In genomic region chr8:87834656-87835055, GRCm38 (mm10) we compare ENCODE assay signal across 14 mouse cellular contexts.
A peak's percentile ranks its signal among the peaks of the same experiment; 100 is the strongest.
DNase-seq lines count a peak whose midpoint lies in the region; ATAC-seq lines count a peak whose summit lies in the region.
"Had no signal": no experiment of that assay in that cellular context is flagged by ENCODE, and none has a peak within 500 bp of the region (broad histone marks: within the 10 kb centered on the region; RNA-seq: fewer than 3 reads in every experiment).

No protein-coding gene starts in this region.

- H3K4me1 ChIP-seq in heart, embryonic 11.5 days (ENCODE audit: control insufficient read depth, insufficient read depth, low read length) = peaks cover 65% of the 10 kb centered on the region
- H3K4me1 ChIP-seq in forebrain, embryonic 14.5 days (ENCODE audit: control insufficient read depth, insufficient read depth, low read length) = peaks cover 83% of the 10 kb centered on the region
- H3K4me1 ChIP-seq in limb, embryonic 15.5 days = peaks cover 85% of the 10 kb centered on the region

- H3K4me3 ChIP-seq in heart, embryonic 11.5 days (ENCODE audit: low read depth, low read length) = no peak overlapping the region
- no peak overlapping the region for H3K4me3 ChIP-seq in forebrain, embryonic 14.5 days (ENCODE audit: low read depth, low read length)
- no peak overlapping the region for H3K4me3 ChIP-seq in limb, embryonic 15.5 days

- intact Hi-C loops in heart, postnatal 36 days (cut with DNase I) = no loop called here

- no peak overlapping the region for H3K9ac ChIP-seq in heart, embryonic 11.5 days (ENCODE audit: low read depth, low read length)
- peak overlapping the region; percentile 3; the same call in 1 of the 2 replicates for H3K9ac ChIP-seq in forebrain, embryonic 14.5 days (ENCODE audit: low read length)
- no peak overlapping the region for H3K9ac ChIP-seq in limb, embryonic 15.5 days

- no peak for DNase-seq in heart, postnatal 36 days
- peak; percentile 63 for DNase-seq in embryo, embryonic 10 days (ENCODE audit: low spot score)
- DNase-seq in forebrain, embryonic 14.5 days (ENCODE audit: low spot score) = no peak
- no peak for DNase-seq in cerebellum, postnatal 14 days
- DNase-seq in thymus, postnatal 4 days = no peak
- no peak for DNase-seq in urinary bladder, postnatal 14 days (ENCODE audit: low spot score)
- DNase-seq: cerebellum, postnatal 36 days; kidney, adult 18-20 months; left cerebral cortex, postnatal 4 days; right cerebral cortex, postnatal 25 days had no signal

- peak overlapping the region; percentile 84; the same call in 1 of the 2 replicates for H3K27ac ChIP-seq in heart, embryonic 11.5 days (ENCODE audit: low read depth, low read length)
- peak overlapping the region; percentile 78 for H3K27ac ChIP-seq in forebrain, embryonic 14.5 days (ENCODE audit: low read depth, low read length)
- peak overlapping the region; percentile 77 for H3K27ac ChIP-seq in limb, embryonic 15.5 days
- H3K27ac ChIP-seq: macrophage had no signal

- no peak for ATAC-seq in heart, embryonic 11.5 days (replicated peaks; ENCODE audit: insufficient number of reproducible peaks, low FRiP score, low TSS enrichment)
- ATAC-seq in forebrain, embryonic 14.5 days = no peak
- no peak for ATAC-seq in limb, embryonic 15.5 days (ENCODE audit: insufficient number of reproducible peaks, low FRiP score, low TSS enrichment, low read depth)

- H3K27me3 ChIP-seq in heart, embryonic 11.5 days (ENCODE audit: control insufficient read depth, insufficient read depth, low read length) = 0 out of 2 replicates have a peak, but pooled peaks cover 5% of the 10 kb centered on the region
- H3K27me3 ChIP-seq in forebrain, embryonic 14.5 days (replicated peaks; ENCODE audit: control insufficient read depth, insufficient read depth, low read length) = no peaks in the 10 kb centered on the region
- H3K27me3 ChIP-seq in limb, embryonic 15.5 days = no peaks in the 10 kb centered on the region

- H3K36me3 ChIP-seq in heart, embryonic 11.5 days (ENCODE audit: control insufficient read depth, insufficient read depth, low read length) = no peaks in the 10 kb centered on the region
- H3K36me3 ChIP-seq in forebrain, embryonic 14.5 days (ENCODE audit: control insufficient read depth, insufficient read depth, low read length) = no peaks in the 10 kb centered on the region
- no peaks in the 10 kb centered on the region for H3K36me3 ChIP-seq in limb, embryonic 15.5 days
- H3K36me3 ChIP-seq: G1E had no signal

- 27% methylated on average over 5 of the region's 5 CpGs for WGBS in heart, embryonic 11.5 days (ENCODE audit: insufficient replicate concordance)
- 11% methylated on average over 5 of the region's 5 CpGs for WGBS in forebrain, embryonic 14.5 days
- 28% methylated on average over 5 of the region's 5 CpGs for WGBS in limb, embryonic 15.5 days

- H3K4me2 ChIP-seq in heart, embryonic 11.5 days = no peak overlapping the region
- 0 out of 2 replicates have a peak overlapping the region, but pooled peaks have one; percentile 13 for H3K4me2 ChIP-seq in forebrain, embryonic 14.5 days (ENCODE audit: low read length)
- no peak overlapping the region for H3K4me2 ChIP-seq in limb, embryonic 15.5 days

- no peaks in the 10 kb centered on the region for H3K9me3 ChIP-seq in heart, embryonic 11.5 days (replicated peaks; ENCODE audit: control insufficient read depth, low read length)
- H3K9me3 ChIP-seq in forebrain, embryonic 14.5 days (replicated peaks; ENCODE audit: control insufficient read depth, low read length) = no peaks in the 10 kb centered on the region
- no peaks in the 10 kb centered on the region for H3K9me3 ChIP-seq in limb, embryonic 15.5 days
